Mouse (Mus musculus): ENCODE measurements around the gene Akap6. TPM values are rescaled to one million over a fixed set of nuclear protein-coding genes. Genes with fewer than 3 reads are reported as not detected.

The Akap6 gene
- polyA plus RNA-seq, 1 experiment from 2014 or later = 27.2 TPM

- no peak overlapping the region for H3K9ac ChIP-seq
Observed at GRCm38 (mm10) chr12:52856104-52856503, 156.9 kb downstream of the Akap6 start.

DNA sequence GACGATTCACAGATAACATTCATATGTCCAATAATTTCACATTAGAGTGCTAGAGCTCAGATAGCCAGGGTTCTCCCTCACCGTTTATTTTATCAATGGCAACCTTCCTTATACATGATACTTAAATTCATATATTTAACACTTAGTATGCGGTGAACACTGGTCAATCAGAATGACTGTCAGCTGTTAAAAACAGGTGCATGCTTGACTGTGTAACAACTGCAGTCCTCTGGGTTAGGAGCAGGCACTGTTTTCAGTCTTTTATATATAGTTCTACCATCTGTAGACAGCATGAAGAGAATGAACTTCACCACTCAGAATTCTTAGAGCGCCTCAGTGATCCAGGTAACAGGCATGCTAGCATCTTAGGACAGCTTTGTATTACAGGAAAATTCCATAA is 158.1 kb downstream of the Akap6 start:
- Histone ChIP-seq H3K27me3 (no peaks in the 10 kb centered on the region), H3K9ac (no peak overlapping the region), H3K36me3 (no peaks in the 10 kb centered on the region), H3K4me1 (replicated peaks) (peaks cover 19% of the 10 kb centered on the region; the same call in 1 of the 2 replicates), H3K27ac (replicated peaks) (no peak overlapping the region), H3K4me2 (no peak overlapping the region), H3K4me3 (no peak overlapping the region), H3K9me3 (no peaks in the 10 kb centered on the region)
- WGBS = 90% methylated on average over 4 of the region's 4 CpGs
- ATAC-seq (ENCODE audit: low read depth) = no peak

More at GRCm38 (mm10) chr12:52856104-52856503, 156.9 kb downstream of the Akap6 start:
- no peaks in the 10 kb centered on the region for H3K27me3 ChIP-seq
- no peak overlapping the region for H3K27ac ChIP-seq (replicated peaks)
- no peak for ATAC-seq (ENCODE audit: low read depth)
- H3K36me3 ChIP-seq = no peaks in the 10 kb centered on the region
- 71% methylated on average over 1 of the region's 1 CpGs for whole genome bisulfite sequencing
- no peaks in the 10 kb centered on the region for H3K9me3 ChIP-seq
- H3K4me1 ChIP-seq (replicated peaks) = peaks cover 21% of the 10 kb centered on the region
- H3K4me3 ChIP-seq = no peak overlapping the region
- no peak overlapping the region for H3K4me2 ChIP-seq

DNA sequence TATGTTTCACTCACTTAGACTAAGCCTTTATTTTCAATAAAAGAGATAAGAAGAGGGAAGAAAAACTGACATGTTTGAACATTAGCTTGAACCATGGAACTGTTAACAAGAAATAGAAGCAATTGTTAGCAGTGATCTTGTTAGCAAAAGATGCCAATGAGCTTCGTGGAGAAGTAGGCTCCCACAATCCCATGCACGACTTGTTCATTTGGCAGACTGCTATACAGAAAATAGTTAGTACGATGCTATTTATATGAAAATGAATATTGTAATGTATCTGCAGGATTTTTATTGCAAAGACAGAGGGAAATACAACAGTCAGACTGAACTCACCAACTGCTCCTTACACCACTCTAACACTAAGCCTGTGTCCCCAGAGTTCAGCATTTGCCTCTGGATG is 162.7 kb downstream of the Akap6 start:
- Histone ChIP-seq H3K9me3 (peaks cover 8% of the 10 kb centered on the region; the same call in 1 of the 2 replicates), H3K27me3 (no peaks in the 10 kb centered on the region), H3K4me1 (replicated peaks) (0 out of 2 replicates have a peak, but pooled peaks cover 9% of the 10 kb centered on the region), H3K4me3 (no peak overlapping the region), H3K9ac (no peak overlapping the region), H3K36me3 (no peaks in the 10 kb centered on the region), H3K4me2 (no peak overlapping the region), H3K27ac (replicated peaks) (no peak overlapping the region)
- no peak for ATAC-seq (ENCODE audit: low read depth)
- WGBS = 84% methylated on average over 3 of the region's 3 CpGs

GRCm38 (mm10) chr12:52868000-52868624 is 168.9 kb downstream of the Akap6 start:
- 14% methylated on average over 8 of the region's 8 CpGs for WGBS
- H3K27ac ChIP-seq (replicated peaks) = no peak overlapping the region

DNA sequence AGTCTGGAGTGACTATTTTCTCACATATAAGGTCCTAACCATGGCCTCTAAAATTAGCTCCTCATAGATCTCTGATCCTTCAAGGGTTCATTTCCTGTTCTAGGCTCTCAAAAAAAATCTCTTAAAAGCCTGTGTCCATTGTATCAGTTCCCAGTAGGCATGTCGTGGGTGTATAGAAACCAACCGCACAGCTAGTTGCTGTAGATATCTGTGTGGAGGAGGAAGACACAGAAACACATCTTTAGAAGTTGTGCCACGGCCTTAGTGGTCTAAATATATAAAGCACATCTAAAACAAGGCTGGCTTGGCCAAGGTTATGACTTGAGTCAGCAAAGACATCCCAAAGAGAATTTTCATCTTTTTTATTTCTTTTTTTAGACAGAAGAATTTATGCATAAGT is 172.4 kb downstream of the Akap6 start:
- Histone ChIP-seq H3K36me3 (no peaks in the 10 kb centered on the region), H3K9ac (no peak overlapping the region), H3K27me3 (no peaks in the 10 kb centered on the region), H3K9me3 (no peaks in the 10 kb centered on the region), H3K27ac (replicated peaks) (no peak overlapping the region), H3K4me1 (replicated peaks) (peaks cover 26% of the 10 kb centered on the region), H3K4me2 (no peak overlapping the region), H3K4me3 (no peak overlapping the region)
- WGBS = 76% methylated on average over 3 of the region's 3 CpGs
- ATAC-seq (ENCODE audit: low read depth) = no peak

More at GRCm38 (mm10) chr12:52868000-52868624, 168.9 kb downstream of the Akap6 start:
- Histone ChIP-seq H3K4me2 (no peak overlapping the region), H3K9me3 (peaks cover 8% of the 10 kb centered on the region; the same call in 1 of the 2 replicates), H3K27me3 (no peaks in the 10 kb centered on the region), H3K4me1 (replicated peaks) (peaks cover 19% of the 10 kb centered on the region), H3K36me3 (no peaks in the 10 kb centered on the region), H3K4me3 (no peak overlapping the region), H3K9ac (no peak overlapping the region)
- ATAC-seq (ENCODE audit: low read depth) = no peak

DNA sequence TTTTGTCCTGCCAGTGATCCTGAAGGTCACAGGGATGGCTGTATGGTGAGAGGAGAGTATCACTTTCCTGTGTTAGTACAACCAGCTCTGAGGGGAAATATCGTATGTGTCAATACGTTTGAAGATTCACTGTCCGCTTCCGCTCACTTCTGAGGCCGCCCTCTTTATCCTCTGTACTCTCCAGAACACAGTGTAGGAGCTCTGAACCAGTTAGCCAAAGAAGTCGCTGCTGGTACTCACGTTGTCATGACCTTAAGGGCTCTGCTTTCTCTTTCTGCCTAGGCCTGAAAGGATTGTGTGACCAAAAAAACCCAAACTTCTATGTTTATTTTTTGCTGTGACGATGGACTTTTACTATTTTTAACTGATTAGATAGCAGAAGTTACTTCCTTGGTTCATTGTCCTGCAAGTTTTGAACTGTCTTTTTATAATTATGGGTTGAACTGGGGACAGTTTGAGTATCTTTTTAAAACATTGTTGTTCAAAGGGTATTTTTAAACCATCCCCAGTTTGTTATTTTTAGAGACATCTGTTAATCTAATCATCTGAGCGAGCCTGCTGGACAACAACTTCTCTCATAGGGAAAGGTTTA is 175.2 kb downstream of the Akap6 start:
- Histone ChIP-seq H3K27me3 (no peaks in the 10 kb centered on the region), H3K36me3 (no peaks in the 10 kb centered on the region), H3K9ac (no peak overlapping the region), H3K4me1 (replicated peaks) (peaks cover 15% of the 10 kb centered on the region), H3K9me3 (no peaks in the 10 kb centered on the region), H3K27ac (replicated peaks) (no peak overlapping the region), H3K4me2 (no peak overlapping the region), H3K4me3 (no peak overlapping the region)
- WGBS = 86% methylated on average over 9 of the region's 9 CpGs
- ATAC-seq (ENCODE audit: low read depth) = no peak

DNA sequence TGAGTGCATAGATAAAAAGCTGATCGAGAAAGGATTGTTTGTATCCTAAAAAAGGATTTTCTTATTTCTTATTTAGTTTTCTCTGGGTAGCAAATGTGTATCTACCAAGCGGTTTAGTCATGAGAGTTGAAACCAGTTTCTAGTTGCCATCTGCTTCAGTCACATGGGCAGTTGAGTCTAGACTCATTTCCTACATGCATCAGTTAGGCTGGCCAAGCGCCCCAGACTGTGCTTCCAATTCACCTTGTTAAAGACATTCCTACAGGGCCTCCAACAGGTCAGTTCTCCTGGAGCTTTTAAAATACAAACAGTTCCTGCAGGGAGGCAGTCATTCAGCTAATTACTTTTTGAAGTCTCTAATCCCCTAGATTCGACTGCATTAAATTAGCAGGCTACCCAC is 176.9 kb downstream of the Akap6 start:
- Histone ChIP-seq H3K27me3 (no peaks in the 10 kb centered on the region), H3K9me3 (no peaks in the 10 kb centered on the region), H3K4me2 (no peak overlapping the region), H3K36me3 (peaks cover 6% of the 10 kb centered on the region), H3K9ac (no peak overlapping the region), H3K27ac (replicated peaks) (no peak overlapping the region), H3K4me1 (replicated peaks) (peaks cover 11% of the 10 kb centered on the region; the same call in 1 of the 2 replicates), H3K4me3 (no peak overlapping the region)
- no peak for ATAC-seq (ENCODE audit: low read depth)
- WGBS = 60% methylated on average over 4 of the region's 4 CpGs

DNA sequence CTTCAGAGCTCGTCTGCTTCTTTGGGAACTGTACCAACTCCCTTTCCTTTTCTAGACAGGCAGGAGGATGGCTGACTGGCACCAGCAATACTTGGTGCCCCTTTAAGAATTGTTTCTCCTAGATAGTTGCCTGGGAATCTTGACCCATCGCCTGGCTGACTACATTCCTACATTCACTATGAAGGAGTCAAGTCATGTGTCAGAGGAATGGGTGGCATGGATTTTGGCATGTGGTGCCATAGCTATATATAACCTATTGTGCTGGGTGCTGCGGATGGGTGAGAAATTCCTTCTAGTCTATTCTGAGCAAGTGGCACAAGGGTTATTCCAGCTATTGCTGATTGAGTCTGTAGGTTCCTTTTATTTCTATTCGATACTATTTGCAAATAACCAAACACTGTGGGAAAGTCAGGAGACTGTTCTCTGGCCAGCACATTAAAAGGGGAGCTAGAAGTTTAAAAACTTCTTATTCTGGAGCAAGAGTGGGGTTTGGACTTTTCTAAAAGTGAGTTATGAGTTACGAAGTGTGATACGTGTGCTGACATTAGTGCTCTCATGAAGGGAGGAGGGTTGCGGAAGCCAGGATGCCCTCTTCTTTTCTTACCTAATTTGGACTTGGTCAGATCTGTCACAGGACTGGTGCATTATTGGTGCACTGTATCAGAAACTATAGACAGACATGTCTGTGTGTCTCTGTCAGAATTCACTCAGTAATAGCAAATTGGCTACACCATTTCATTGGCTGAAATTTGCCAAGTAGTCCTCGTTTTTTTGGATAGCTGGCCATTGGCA is 178.0 kb downstream of the Akap6 start:
- no peak for ATAC-seq (ENCODE audit: low read depth)
- H3K4me1 ChIP-seq (replicated peaks) = peaks cover 11% of the 10 kb centered on the region; the same call in 1 of the 2 replicates
- H3K9me3 ChIP-seq = no peaks in the 10 kb centered on the region
- peaks cover 9% of the 10 kb centered on the region for H3K36me3 ChIP-seq
- no peak overlapping the region for H3K27ac ChIP-seq (replicated peaks)
- H3K9ac ChIP-seq = no peak overlapping the region
- no peak overlapping the region for H3K4me2 ChIP-seq
- no peaks in the 10 kb centered on the region for H3K27me3 ChIP-seq
- 88% methylated on average over 8 of the region's 8 CpGs for WGBS
- no peak overlapping the region for H3K4me3 ChIP-seq

- 94% methylated on average over 8 of the region's 8 CpGs for WGBS
- Histone ChIP-seq H3K9me3 (no peaks in the 10 kb centered on the region), H3K9ac (no peak overlapping the region), H3K4me2 (no peak overlapping the region), H3K27ac (replicated peaks) (no peak overlapping the region), H3K27me3 (no peaks in the 10 kb centered on the region), H3K4me1 (replicated peaks) (peaks cover 11% of the 10 kb centered on the region; the same call in 1 of the 2 replicates), H3K36me3 (peaks cover 9% of the 10 kb centered on the region), H3K4me3 (no peak overlapping the region)
- ATAC-seq (ENCODE audit: low read depth) = no peak
Observed at GRCm38 (mm10) chr12:52879324-52879723, 180.1 kb downstream of the Akap6 start.

- Histone ChIP-seq H3K36me3 (peaks cover 13% of the 10 kb centered on the region), H3K4me1 (replicated peaks) (peaks cover 30% of the 10 kb centered on the region), H3K27ac (replicated peaks) (no peak overlapping the region), H3K27me3 (no peaks in the 10 kb centered on the region), H3K4me2 (no peak overlapping the region), H3K9me3 (no peaks in the 10 kb centered on the region), H3K9ac (no peak overlapping the region), H3K4me3 (no peak overlapping the region)
- 61% methylated on average over 7 of the region's 7 CpGs for WGBS
- no peak for ATAC-seq (ENCODE audit: low read depth)
Observed at GRCm38 (mm10) chr12:52892519-52892918, 193.3 kb downstream of the Akap6 start.

DNA sequence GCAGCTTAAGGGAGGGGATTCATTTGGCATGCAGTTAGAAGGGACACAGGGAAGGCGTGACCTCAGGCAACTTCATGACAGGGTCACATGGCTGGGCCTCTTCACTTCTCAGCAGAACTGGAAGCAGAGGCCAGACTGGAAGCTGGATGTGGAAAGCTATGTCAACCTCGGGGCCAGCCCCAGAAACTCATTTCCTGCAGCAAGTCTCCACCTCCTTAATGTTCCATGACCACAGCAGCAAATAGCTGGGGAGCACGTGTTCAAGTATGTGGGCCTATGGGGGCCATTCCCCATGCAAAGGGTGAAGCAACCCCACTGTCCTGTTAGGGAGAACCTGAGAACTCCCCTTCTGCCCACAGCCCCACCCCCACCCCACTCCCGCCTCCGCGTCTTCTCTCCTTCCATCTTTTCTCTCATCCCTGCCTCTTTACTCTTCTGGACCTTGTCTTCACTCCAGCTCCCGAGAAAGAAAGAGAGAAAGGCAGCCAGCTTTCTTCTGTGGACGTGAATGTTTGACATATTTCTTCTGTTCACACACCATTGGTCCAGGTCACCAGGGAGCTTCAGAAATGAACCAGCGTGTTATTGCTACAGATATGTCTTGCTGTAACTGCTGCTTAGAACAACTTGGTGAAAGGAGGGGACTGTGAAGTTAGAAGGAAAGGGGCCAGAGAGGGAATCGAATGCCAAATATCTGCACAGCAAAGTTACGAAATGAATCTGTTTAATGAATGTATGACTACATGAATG is 194.6 kb downstream of the Akap6 start:
- H3K4me2 ChIP-seq = no peak overlapping the region
- no peak overlapping the region for H3K4me3 ChIP-seq
- no peak for ATAC-seq (ENCODE audit: low read depth)
- no peak overlapping the region for H3K9ac ChIP-seq
- H3K4me1 ChIP-seq (replicated peaks) = peaks cover 37% of the 10 kb centered on the region
- H3K36me3 ChIP-seq = peaks cover 4% of the 10 kb centered on the region; the same call in 1 of the 2 replicates
- 74% methylated on average over 11 of the region's 11 CpGs for WGBS
- no peaks in the 10 kb centered on the region for H3K9me3 ChIP-seq
- no peaks in the 10 kb centered on the region for H3K27me3 ChIP-seq
- no peak overlapping the region; the same call in 1 of the 2 replicates for H3K27ac ChIP-seq (replicated peaks)
